In the genomic region with DNA sequence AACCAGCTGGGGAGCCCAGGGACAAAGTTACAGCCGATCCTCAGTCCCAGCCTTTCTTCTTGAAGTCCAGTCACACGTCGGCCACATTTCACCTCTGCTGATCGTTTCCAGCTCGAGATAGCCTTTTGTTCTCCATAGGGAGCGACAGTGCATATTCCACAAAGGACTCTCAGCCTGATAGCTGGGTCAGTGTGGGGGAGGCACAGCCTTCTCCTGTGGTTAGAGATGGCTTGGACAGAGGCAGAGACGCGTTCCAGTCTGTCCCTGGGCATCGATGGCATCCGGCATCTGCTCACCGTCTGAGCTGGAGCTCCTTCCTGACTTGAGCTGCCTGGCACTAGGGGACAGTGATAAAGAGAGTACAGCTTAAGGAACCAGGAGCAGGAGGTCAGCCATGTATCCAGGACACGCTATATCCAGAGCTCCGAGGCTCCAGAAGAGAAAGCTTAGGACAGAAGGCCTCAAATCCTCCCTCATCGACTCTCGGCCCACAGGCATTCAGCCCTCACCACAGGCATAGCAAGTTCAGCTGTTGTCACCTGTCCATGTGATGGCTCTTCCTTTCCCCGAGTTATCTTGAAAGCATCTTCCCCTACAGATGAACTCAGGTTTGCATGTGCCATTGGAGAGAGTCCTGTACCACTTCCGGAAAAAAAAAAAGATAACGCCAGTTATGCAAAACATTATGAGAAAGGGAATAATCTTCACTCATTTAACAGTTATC, we compare ENCODE assay signal across 14 mouse cellular contexts.
DNase-seq lines count a peak whose midpoint lies in the region; ATAC-seq and TF ChIP-seq lines count a peak whose summit lies in the region.
"Had no signal": no experiment of that assay in that cellular context is flagged by ENCODE, and none has a peak within 500 bp of the region (broad histone marks: within the 10 kb centered on the region; RNA-seq: fewer than 3 reads in every experiment).

No protein-coding gene starts in this region.

- peak overlapping the region; percentile 66; the same call in 1 of the 2 replicates for H3K27ac ChIP-seq in heart, postnatal 0 days (ENCODE audit: low read depth)
- no peak overlapping the region for H3K27ac ChIP-seq in testis, adult 2 months (ENCODE audit: control insufficient read depth, insufficient read depth, low read depth, low read length)
- H3K27ac ChIP-seq: intestine, embryonic 15.5 days had no signal

- no peaks in the 10 kb centered on the region for H3K36me3 ChIP-seq in heart, postnatal 0 days (replicated peaks; ENCODE audit: control insufficient read depth, insufficient read depth, low read length)
- no peaks in the 10 kb centered on the region for H3K36me3 ChIP-seq in testis, adult 2 months (ENCODE audit: control insufficient read depth, insufficient read depth, low read length)
- H3K36me3 ChIP-seq: embryonic facial prominence, embryonic 13.5 days; G1E; intestine, embryonic 15.5 days; liver, embryonic 13.5 days had no signal

- no peak for DNase-seq in heart, postnatal 0 days (ENCODE audit: low spot score)
- DNase-seq in heart, adult 8-10 months (ENCODE audit: low spot score), result no peak
- no peak for DNase-seq in testis, postnatal 10 days (ENCODE audit: low spot score)
- DNase-seq in induced T-regulatory cell, adult 2 months (ENCODE audit: low read depth), result peak; percentile 33
- DNase-seq in thymus, postnatal 25 days, result peak; percentile 19
- no peak for DNase-seq in adrenal gland, adult 8-10 months
- no peak for DNase-seq in cerebellum, adult 8-10 months
- DNase-seq: cerebellum, adult 11 months; layer of hippocampus, adult 9-11 months; liver, embryonic 13.5 days had no signal

- no peak for TF ChIP-seq POLR2A in testis, adult 2 months (IDR thresholded peaks at IDR 0.05; ENCODE audit: control insufficient read depth, low read depth, low read length)

- no peaks in the 10 kb centered on the region for H3K27me3 ChIP-seq in heart, postnatal 0 days (ENCODE audit: control insufficient read depth, insufficient read depth, low read length)
- no peaks in the 10 kb centered on the region for H3K27me3 ChIP-seq in testis, adult 2 months (ENCODE audit: control insufficient read depth, insufficient read depth, low read length)
- H3K27me3 ChIP-seq: intestine, embryonic 15.5 days; liver, embryonic 13.5 days had no signal

- H3K4me2 ChIP-seq in heart, postnatal 0 days (ENCODE audit: low read depth, low read length), result no peak overlapping the region

- H3K4me1 ChIP-seq in heart, postnatal 0 days (ENCODE audit: control insufficient read depth, insufficient read depth), result peaks cover 21% of the 10 kb centered on the region
- peaks cover 9% of the 10 kb centered on the region for H3K4me1 ChIP-seq in testis, adult 2 months (ENCODE audit: control insufficient read depth, insufficient read depth, low read length)

- TF ChIP-seq CTCF in heart, postnatal 0 days (IDR thresholded peaks at IDR 0.05; ENCODE audit: low read depth), result no peak
- no peak for TF ChIP-seq CTCF in testis, adult 2 months (IDR thresholded peaks at IDR 0.05; ENCODE audit: control insufficient read depth, insufficient read depth, insufficient replicate concordance, low read depth, low read length)

- H3K9ac ChIP-seq in heart, postnatal 0 days (replicated peaks; ENCODE audit: low read depth, low read length), result no peak overlapping the region
- H3K9ac ChIP-seq: embryonic facial prominence, embryonic 13.5 days; intestine, embryonic 15.5 days had no signal

- H3K9me3 ChIP-seq in heart, postnatal 0 days (replicated peaks; ENCODE audit: control insufficient read depth, low read length), result no peaks in the 10 kb centered on the region
- H3K9me3 ChIP-seq: embryonic facial prominence, embryonic 13.5 days; G1E; intestine, embryonic 15.5 days; liver, embryonic 13.5 days had no signal

- no peak for ATAC-seq in heart, postnatal 0 days (ENCODE audit: insufficient read depth, low read depth)

- WGBS in heart, postnatal 0 days, result 38% methylated on average over 18 of the region's 18 CpGs

- no peak for TF ChIP-seq EP300 in heart, postnatal 0 days (IDR thresholded peaks at IDR 0.05; ENCODE audit: low read depth)

- no peak overlapping the region for H3K4me3 ChIP-seq in heart, postnatal 0 days (ENCODE audit: low read depth, low read length)
- peak overlapping the region; percentile 74 for H3K4me3 ChIP-seq in testis, adult 2 months (ENCODE audit: control insufficient read depth, low read depth, low read length)
- H3K4me3 ChIP-seq: intestine, embryonic 15.5 days had no signal

Comparison
In these comparisons a context has a peak if more than half of its experiments do, and no peak if none do; other contexts are left out.
1. DNase-seq: peak in induced T-regulatory cell, adult 2 months (single experiment) and thymus, postnatal 25 days (single experiment); none in heart, postnatal 0 days (single experiment), heart, adult 8-10 months (single experiment), testis, postnatal 10 days (single experiment), adrenal gland, adult 8-10 months (single experiment) and cerebellum, adult 8-10 months (single experiment).